Mouse (Mus musculus) neural tube, embryonic 13.5 days (tissue): ENCODE measurements at regions not wholly inside any gene's neighbourhood (a gene's known extent, or its start where the extent isn't known, plus 50 kb on each side); places are given as distances from the start of the nearest gene placed in this dataset.
"Not testable (repeated sequence)": the region's sequence is repeated elsewhere in the genome, so short reads cannot be mapped to it uniquely, and the experiment has no call there.

Source experiments
- ATAC-seq: fragments of 200-750 bp; cut with Nextera tagmentation; 2 replicates; pipeline ENCODE4 v1.8.0; 2017; ENCODE audit warnings: low read depth, mild to moderate bottlenecking, moderate TSS enrichment, moderate library complexity
- H3K27ac ChIP-seq: fragments of 300-500 bp; sonication (generic); replicated peaks from 2 replicates; pipeline ENCODE4 v1.5.1; 2015; ENCODE audit warnings: moderate library complexity, mild to moderate bottlenecking, inconsistent platforms
- H3K27me3 ChIP-seq: fragments of 300-500 bp; sonication (generic); 2 replicates; pipeline ENCODE4 v1.6.1; 2015; ENCODE audit warnings: mild to moderate bottlenecking, inconsistent platforms
- H3K36me3 ChIP-seq: fragments of 300-500 bp; sonication (generic); 2 replicates; pipeline ENCODE4 v1.6.1; 2015; ENCODE audit warnings: mild to moderate bottlenecking, inconsistent platforms
- H3K4me1 ChIP-seq: fragments of 300-500 bp; sonication (generic); replicated peaks from 2 replicates; pipeline ENCODE4 v1.6.1; 2015; ENCODE audit warnings: inconsistent platforms
- H3K4me2 ChIP-seq: fragments of 300-500 bp; sonication (generic); 2 replicates; pipeline ENCODE4 v1.6.1; 2015; ENCODE audit warnings: inconsistent platforms, mild to moderate bottlenecking, moderate library complexity
- H3K4me3 ChIP-seq: fragments of 300-500 bp; sonication (generic); 2 replicates; pipeline ENCODE4 v1.5.1; 2015; ENCODE audit warnings: mild to moderate bottlenecking, inconsistent platforms
- H3K9ac ChIP-seq: fragments of 300-500 bp; sonication (generic); 2 replicates; pipeline ENCODE4 v1.6.1; 2015; ENCODE audit warnings: moderate library complexity, mild to moderate bottlenecking, inconsistent platforms
- H3K9me3 ChIP-seq: fragments of 300-500 bp; sonication (generic); 2 replicates; pipeline ENCODE4 v1.6.1; 2016; ENCODE audit warnings: inconsistent platforms
- WGBS: fragments of 180-500 bp; shearing (Covaris S2); methylation state at CpG from one replicate; pipeline ENCODE4 v1.1.7; 2015; 5-methylcytosine and 5-hydroxymethylcytosine counted together

GRCm38 (mm10) chr11:63246052-63246661 is 117.4 kb downstream of the Pmp22 start:
- Histone ChIP-seq H3K4me3 (no peak overlapping the region), H3K4me2 (no peak overlapping the region), H3K9me3 (no peaks in the 10 kb centered on the region), H3K4me1 (peaks cover 23% of the 10 kb centered on the region), H3K36me3 (no peaks in the 10 kb centered on the region), H3K9ac (no peak overlapping the region), H3K27ac (no peak overlapping the region), H3K27me3 (no peaks in the 10 kb centered on the region)
- no peak for ATAC-seq
- 48% methylated on average over 9 of the region's 9 CpGs for WGBS

GRCm38 (mm10) chr11:63252012-63252856 is 123.5 kb downstream of the Pmp22 start:
- no peak overlapping the region for H3K4me2 ChIP-seq
- peaks cover 28% of the 10 kb centered on the region for H3K4me1 ChIP-seq
- 70% methylated on average over 8 of the region's 8 CpGs for WGBS
- H3K27ac ChIP-seq: peak overlapping the region; percentile 34; the same call in 1 of the 2 replicates
- H3K27me3 ChIP-seq: no peaks in the 10 kb centered on the region
- no peak overlapping the region for H3K9ac ChIP-seq
- H3K9me3 ChIP-seq: no peaks in the 10 kb centered on the region
- no peak for ATAC-seq
- H3K36me3 ChIP-seq: no peaks in the 10 kb centered on the region
- no peak overlapping the region for H3K4me3 ChIP-seq

- Histone ChIP-seq H3K4me3 (no peak overlapping the region), H3K36me3 (no peaks in the 10 kb centered on the region), H3K9me3 (no peaks in the 10 kb centered on the region), H3K27me3 (no peaks in the 10 kb centered on the region), H3K9ac (no peak overlapping the region), H3K4me1 (peaks cover 28% of the 10 kb centered on the region), H3K27ac (peak overlapping the region; percentile 77), H3K4me2 (no peak overlapping the region)
- 33% methylated on average over 5 of the region's 5 CpGs for WGBS
- ATAC-seq: no peak
Measured at GRCm38 (mm10) chr11:63252968-63253602, 124.3 kb downstream of the Pmp22 start.

GRCm38 (mm10) chr11:63264432-63265061 is 135.8 kb downstream of the Pmp22 start:
- Histone ChIP-seq H3K4me2 (peak overlapping the region; percentile 16; the same call in 1 of the 2 replicates), H3K27me3 (no peaks in the 10 kb centered on the region), H3K4me1 (peaks cover 16% of the 10 kb centered on the region), H3K4me3 (no peak overlapping the region), H3K9ac (no peak overlapping the region), H3K27ac (no peak overlapping the region), H3K9me3 (no peaks in the 10 kb centered on the region), H3K36me3 (no peaks in the 10 kb centered on the region)
- WGBS: 46% methylated on average over 9 of the region's 9 CpGs
- no peak for ATAC-seq

- not testable (repeated sequence) for H3K36me3 ChIP-seq
Measured at GRCm38 (mm10) chr11:63266290-63266689, 137.5 kb downstream of the Pmp22 start.

GRCm38 (mm10) chr11:63276641-63277040 is 147.9 kb downstream of the Pmp22 start:
- Histone ChIP-seq H3K4me2 (no peak overlapping the region), H3K4me3 (no peak overlapping the region), H3K9ac (no peak overlapping the region), H3K27me3 (no peaks in the 10 kb centered on the region; the same call in 1 of the 2 replicates), H3K36me3 (no peaks in the 10 kb centered on the region), H3K9me3 (no peaks in the 10 kb centered on the region), H3K4me1 (peaks cover 2% of the 10 kb centered on the region), H3K27ac (no peak overlapping the region)
- no peak for ATAC-seq
- WGBS: 85% methylated on average over 5 of the region's 5 CpGs

More at GRCm38 (mm10) chr11:63266290-63266689, 137.5 kb downstream of the Pmp22 start:
- ATAC-seq, H3K9me3 ChIP-seq, H3K4me2 ChIP-seq, H3K27ac ChIP-seq, H3K27me3 ChIP-seq, H3K9ac ChIP-seq, H3K4me3 ChIP-seq: not testable (repeated sequence)
- H3K4me1 ChIP-seq: peaks cover 22% of the 10 kb centered on the region
- WGBS: 69% methylated on average over 2 of the region's 2 CpGs

- Histone ChIP-seq H3K4me2 (no peak overlapping the region), H3K9me3 (no peaks in the 10 kb centered on the region), H3K27ac (no peak overlapping the region), H3K36me3 (no peaks in the 10 kb centered on the region), H3K27me3 (no peaks in the 10 kb centered on the region), H3K4me3 (no peak overlapping the region), H3K4me1 (no peaks in the 10 kb centered on the region), H3K9ac (no peak overlapping the region)
- no peak for ATAC-seq
- 92% methylated on average over 5 of the region's 5 CpGs for WGBS
Measured at GRCm38 (mm10) chr11:63281839-63282238, 153.1 kb downstream of the Pmp22 start.

- H3K27ac ChIP-seq: no peak overlapping the region
- no peaks in the 10 kb centered on the region for H3K36me3 ChIP-seq
- no peak overlapping the region for H3K9ac ChIP-seq
- ATAC-seq: no peak
- no peak overlapping the region for H3K4me3 ChIP-seq
- no peaks in the 10 kb centered on the region for H3K9me3 ChIP-seq
- WGBS: 90% methylated on average over 10 of the region's 10 CpGs
- no peaks in the 10 kb centered on the region for H3K4me1 ChIP-seq
- no peak overlapping the region for H3K4me2 ChIP-seq
- no peaks in the 10 kb centered on the region for H3K27me3 ChIP-seq
Measured at GRCm38 (mm10) chr11:63282541-63282940, 153.8 kb downstream of the Pmp22 start.

GRCm38 (mm10) chr11:63286026-63286425 is 157.2 kb downstream of the Pmp22 start:
- no peak for ATAC-seq
- Histone ChIP-seq H3K4me1 (peaks cover 9% of the 10 kb centered on the region; the same call in 1 of the 2 replicates), H3K4me3 (no peak overlapping the region), H3K9me3 (no peaks in the 10 kb centered on the region), H3K9ac (no peak overlapping the region), H3K27ac (no peak overlapping the region), H3K36me3 (no peaks in the 10 kb centered on the region), H3K4me2 (no peak overlapping the region), H3K27me3 (no peaks in the 10 kb centered on the region)
- WGBS: 77% methylated on average over 2 of the region's 2 CpGs

- H3K9me3 ChIP-seq: peaks cover under 1% of the 10 kb centered on the region; the same call in 1 of the 2 replicates
- no peak overlapping the region for H3K9ac ChIP-seq
- ATAC-seq: no peak
- H3K4me2 ChIP-seq: no peak overlapping the region
- peaks cover 9% of the 10 kb centered on the region; the same call in 1 of the 2 replicates for H3K4me1 ChIP-seq
- H3K36me3 ChIP-seq: no peaks in the 10 kb centered on the region
- no peaks in the 10 kb centered on the region for H3K27me3 ChIP-seq
- WGBS: 63% methylated on average over 2 of the region's 2 CpGs
- no peak overlapping the region for H3K4me3 ChIP-seq
- no peak overlapping the region for H3K27ac ChIP-seq
Measured at GRCm38 (mm10) chr11:63287766-63288165, 159.0 kb downstream of the Pmp22 start.

GRCm38 (mm10) chr11:63290618-63291017 is 161.8 kb downstream of the Pmp22 start:
- Histone ChIP-seq H3K4me3 (no peak overlapping the region), H3K36me3 (no peaks in the 10 kb centered on the region), H3K27me3 (no peaks in the 10 kb centered on the region), H3K4me1 (peaks cover 9% of the 10 kb centered on the region; the same call in 1 of the 2 replicates), H3K9ac (no peak overlapping the region), H3K4me2 (no peak overlapping the region), H3K27ac (no peak overlapping the region), H3K9me3 (peaks cover 4% of the 10 kb centered on the region; the same call in 1 of the 2 replicates)
- 0 out of 2 replicates have a peak, but pooled peaks have one; percentile 50 for ATAC-seq
- 51% methylated on average over 13 of the region's 13 CpGs for WGBS
